Mouse (Mus musculus) bone marrow macrophage, adult 2 months (primary cell): ENCODE data around the gene Ift43.

Source experiments
- CTCF ChIP-seq: IDR thresholded peaks from 2 replicates; pipeline ENCODE4 v1.5.1; 2012; ENCODE audit warnings: low read depth, mild to moderate bottlenecking, low read length, moderate library complexity
- POLR2A ChIP-seq: IDR thresholded peaks from 2 replicates; pipeline ENCODE4 v1.6.1; 2012; ENCODE audit warnings: mild to moderate bottlenecking, low read depth, low read length, borderline replicate concordance

GRCm38 (mm10) chr12:86146246-86146645, 63.9 kb downstream of the Ift43 start:
- no peak for TF ChIP-seq CTCF
- no peak for TF ChIP-seq POLR2A
